Mouse (Mus musculus) cerebellum, adult 11-12 months (tissue): ENCODE data around the gene Oasl1.
A peak's percentile ranks its signal among the peaks of the same experiment; 100 is the strongest.

ENCODE experiments used
- DNase-seq: peaks from one replicate; pipeline ENCODE4 v3.0.0; 2022

Oasl1 gene

DNA sequence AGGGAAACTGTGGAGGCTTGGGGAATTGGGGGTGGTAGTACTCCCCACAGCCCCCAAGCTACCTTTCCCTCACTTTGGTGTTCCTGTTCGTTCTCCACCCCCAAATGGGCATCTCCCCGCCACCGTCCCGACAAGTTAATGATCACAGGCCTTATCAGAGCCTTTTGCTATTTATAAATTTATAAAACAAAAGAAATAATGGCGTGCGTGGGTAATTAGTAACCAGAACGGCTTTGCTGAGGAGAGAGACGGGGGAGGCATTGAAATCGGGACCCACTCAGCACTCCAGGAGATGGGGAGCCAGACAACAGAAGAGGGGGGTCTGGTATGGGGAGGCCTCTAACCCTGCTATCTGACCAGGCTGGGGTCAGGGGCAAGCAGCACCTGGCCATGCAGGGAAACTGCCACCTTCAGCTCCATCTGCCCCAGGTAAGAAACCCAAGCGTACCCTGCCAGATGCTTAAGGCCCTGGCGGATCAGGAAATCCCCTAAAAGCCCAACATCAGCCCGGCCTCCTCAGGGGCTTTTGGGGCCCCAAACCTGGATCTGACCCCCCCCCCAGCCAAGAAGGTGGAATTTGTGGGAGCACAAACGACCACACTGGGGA lies 46.7 kb downstream of the Oasl1 start:
- no peak for DNase-seq

DNA sequence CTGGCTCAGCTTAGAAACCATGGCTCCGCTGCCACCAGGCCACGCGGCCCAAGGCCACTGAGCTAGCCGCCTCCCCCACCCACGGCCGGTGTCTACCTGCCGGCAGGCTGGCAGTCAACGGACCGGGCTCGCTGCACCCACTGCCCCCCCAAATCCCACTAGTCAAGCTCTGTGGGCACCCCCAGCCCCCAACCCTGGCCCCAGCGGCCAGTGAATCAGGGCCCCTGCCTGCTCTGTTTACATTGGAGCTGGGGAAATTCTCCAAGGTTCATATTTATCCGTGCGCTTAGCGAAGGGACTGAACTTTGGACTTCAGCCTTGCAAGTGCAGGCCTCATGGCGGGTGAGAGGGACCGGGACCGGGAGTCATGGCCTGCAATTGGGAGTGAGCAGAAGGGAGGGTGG lies 47.8 kb downstream of the Oasl1 start, which contains the start of gene Hnf1a:
Gene Hnf1a (minus strand): TSS at position 271 of the 404 bp plus-strand sequence.
- no peak for DNase-seq

DNA sequence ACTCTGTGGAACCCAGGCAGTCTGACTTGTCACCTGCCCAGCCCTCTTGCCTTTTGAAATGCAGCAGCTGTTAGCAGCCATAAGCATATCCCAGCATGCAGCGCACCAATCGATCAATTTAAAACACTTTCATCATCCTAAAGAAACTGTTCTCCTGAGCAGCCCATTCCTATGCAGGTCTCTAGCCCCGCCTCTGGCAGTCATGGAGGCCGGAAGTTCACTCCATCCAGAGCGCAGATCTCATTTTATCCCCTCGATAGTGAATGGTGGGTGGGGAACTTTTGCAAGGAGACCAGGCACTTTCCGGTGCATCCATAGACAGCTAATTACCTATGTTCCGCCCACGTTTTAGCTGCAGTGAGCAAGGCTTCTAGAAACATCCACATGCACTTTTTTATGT lies 49.2 kb downstream of the Oasl1 start:
- no peak for DNase-seq

DNA sequence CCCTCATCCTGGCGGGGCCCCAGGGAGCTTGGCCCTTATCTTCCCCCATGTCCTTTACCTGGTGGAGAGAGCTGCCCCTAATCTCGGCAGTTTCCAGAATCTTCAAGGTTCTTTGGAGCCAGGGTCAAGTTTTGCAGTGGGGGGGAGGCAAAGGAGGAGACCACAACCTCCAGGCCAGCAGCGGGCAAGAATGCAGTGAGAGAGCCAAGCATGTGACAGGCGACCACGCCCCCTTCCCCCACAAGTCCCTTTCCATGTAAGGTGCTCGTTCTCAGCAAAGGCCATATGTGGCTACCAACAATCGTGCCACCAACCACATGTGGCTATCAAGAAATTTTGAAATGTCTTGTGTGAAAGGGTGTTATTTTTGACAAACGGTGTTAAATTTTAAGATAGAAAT lies 50.1 kb downstream of the Oasl1 start:
- no peak for DNase-seq

DNA sequence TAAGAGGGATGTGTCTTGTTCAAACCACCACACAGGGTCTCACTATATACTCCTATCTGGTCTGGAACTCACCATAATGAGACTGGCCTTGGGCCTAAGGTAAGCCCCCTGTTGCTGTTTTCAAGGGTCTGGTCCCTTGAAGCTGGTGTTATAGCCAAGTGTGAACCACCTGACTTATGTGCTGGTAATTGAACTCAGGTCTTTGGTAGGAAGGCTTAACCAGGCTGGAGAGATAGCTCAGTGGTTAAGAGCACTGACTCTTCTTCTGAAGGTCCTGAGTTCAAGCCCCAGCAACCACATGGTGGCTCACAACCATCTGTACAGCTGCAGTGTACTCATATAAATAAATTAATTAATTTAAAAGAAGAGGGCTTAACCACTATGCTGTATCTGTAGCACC lies 53.9 kb downstream of the Oasl1 start:
- DNase-seq = no peak

DNA sequence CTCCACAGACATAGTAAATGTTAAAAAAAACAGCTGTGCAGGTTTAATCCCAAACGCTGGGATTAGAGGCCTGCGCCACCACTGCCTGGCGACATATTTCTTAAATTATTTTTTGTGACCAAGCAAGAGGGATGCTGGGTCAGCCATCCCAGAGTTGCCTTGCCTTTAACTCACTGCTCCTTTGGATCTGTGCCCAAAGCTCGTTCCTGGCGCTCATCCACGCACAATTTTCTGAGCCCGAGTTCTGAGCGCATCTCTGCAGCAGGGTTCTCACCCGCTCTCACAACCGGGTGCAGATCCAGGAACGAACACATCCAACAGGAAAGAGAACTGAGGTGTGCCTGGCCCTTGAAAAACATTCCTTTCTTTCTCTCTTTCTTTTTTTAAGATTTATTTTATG lies 55.4 kb downstream of the Oasl1 start:
- DNase-seq = peak; percentile 18

DNA sequence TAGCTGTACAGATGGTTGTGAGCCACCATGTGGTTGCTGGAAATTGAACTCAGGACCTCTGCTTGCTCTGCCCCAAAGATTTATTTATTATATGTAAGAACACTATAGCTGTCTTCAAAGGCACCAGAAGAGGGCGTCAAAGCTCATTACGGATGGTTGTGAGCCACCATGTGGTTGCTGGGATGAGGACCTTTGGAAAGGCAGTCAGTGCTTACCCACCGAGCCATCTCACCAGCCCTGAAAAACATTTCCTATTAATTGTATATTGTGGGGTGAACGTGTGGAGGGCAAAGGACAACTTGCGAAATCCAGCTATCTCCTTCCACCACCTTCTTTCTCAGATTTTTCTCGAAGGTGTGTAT lies 55.8 kb downstream of the Oasl1 start:
- peak; percentile 21 for DNase-seq

DNA sequence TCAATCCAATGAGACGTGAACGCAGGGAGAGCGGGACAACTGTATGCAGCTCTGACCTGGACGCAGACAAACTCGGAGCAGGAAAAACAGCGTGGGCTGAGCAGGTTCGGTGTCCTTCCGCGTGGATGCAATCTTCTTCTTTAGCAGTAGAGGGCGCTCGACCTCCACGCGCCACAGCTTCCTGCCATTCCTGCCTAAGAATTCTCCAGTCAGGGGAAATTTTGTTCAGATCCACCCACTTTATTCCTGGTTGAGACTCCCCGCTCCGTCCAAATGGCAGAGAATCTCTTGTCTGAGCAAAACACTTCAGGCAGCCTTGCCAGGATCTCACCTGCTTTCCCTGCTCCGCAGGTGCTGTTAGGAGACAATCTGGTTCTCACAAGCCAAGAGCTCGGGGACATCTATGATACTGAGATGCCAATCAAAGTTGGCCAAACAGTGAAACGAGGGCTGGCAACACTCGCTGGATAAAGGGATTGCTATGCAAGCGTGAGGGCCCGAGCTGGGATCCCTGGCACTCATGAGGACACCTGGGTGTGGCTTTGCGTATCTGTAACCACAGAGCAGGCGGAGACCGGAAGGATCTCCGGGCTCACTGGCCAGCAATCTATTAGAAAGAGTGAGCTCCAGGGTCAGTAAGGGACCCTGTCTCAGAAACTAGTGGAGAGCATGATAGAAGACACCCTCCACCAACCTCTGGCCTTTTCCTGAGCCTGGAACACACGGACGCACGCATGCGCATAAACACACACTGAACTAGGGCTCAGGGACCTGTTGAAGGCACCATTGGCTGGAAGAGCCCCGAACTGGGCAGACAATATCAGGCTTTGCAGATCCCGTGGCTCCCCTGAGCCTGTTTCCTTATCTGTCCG lies 56.4 kb downstream of the Oasl1 start:
- peak; percentile 75 for DNase-seq

DNA sequence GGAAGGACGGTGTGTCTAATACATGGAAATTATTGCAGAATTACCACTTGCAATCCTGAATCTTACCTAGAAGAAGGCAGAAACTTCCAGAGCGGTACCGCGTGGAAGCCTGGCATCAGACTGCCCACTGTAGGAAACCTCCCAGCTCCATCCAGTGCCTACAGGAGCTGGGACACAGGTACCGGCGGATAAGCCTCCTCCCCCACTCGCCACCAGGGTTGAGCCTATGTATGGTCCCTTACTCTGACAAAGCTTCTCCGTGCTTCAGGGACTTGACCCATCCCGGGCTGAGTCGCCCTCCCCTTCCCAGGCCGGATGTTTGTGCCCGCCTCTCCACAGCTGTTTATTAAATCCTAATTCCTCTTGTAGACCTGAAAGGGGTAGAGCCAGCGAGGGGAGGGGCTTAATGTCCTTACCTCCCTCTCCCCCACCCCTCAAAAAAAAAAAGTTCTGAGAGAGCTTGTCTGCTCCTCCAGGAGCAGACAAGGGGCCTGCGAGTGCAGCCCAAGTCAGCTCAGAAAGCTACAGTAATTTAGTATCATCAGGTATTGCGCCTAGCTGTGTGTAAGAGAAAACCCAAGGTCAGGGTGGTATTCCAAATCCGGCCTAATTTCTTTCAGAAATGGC lies 57.2 kb downstream of the Oasl1 start:
- DNase-seq = no peak

DNA sequence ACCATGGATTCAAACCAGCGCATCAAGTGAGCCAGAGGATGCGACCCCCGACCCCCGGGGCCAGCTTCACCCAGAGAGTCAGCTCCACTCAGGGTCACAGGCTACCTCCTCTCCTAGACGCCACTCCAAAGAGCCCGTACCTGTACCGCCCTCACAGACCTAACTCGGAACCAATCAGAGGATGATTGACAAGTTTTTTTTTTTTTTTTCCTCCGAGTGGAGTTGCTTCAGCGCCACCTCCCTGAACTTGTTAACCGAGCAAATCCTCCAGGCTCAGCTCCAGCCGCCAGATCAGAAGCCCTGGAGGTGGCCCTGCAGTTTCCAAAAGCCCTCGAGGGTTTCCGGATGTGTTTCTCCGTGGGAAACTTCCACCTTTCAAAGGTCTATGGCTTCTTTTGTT lies 59.0 kb downstream of the Oasl1 start:
- DNase-seq = no peak

DNA sequence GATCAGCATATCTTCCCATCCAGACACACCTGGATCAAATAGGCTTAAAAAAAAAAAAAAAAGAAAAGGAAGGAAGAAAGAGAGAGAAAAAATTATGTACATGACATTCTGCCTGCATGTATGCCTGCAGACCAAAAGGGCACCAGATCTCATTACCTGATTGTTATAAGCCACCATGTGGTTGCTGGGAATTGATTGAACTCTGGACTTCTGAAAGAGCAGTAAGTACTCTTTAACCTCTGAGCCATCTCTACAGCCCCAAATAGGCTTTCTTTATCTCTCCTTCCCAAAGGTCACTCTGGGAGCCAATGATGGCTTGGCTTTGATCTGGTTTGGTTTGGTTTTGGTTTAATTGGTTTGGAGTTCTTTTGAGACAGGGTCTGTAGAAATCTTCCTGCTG lies 62.0 kb downstream of the Oasl1 start:
- DNase-seq = no peak
